Mouse (Mus musculus) midbrain, postnatal 0 days (tissue): ENCODE measurements around the gene Mettl8. TPM values are rescaled to one million over a fixed set of nuclear protein-coding genes. Genes with fewer than 3 reads are reported as not detected.

Source experiments
- ATAC-seq: fragments of 200-750 bp; cut with Nextera tagmentation; 2 replicates; pipeline ENCODE4 v1.8.0; 2017; ENCODE audit warnings: moderate number of reproducible peaks, mild to moderate bottlenecking, moderate TSS enrichment, moderate library complexity; ENCODE audit not compliant: low FRiP score
- DNase-seq: peaks from one replicate; pipeline ENCODE4 v3.0.0-alpha.2; 2015; ENCODE audit warnings: low spot score
- H3K27ac ChIP-seq: fragments of 300-500 bp; sonication (generic); 2 replicates; pipeline ENCODE4 v1.5.1; 2014; ENCODE audit warnings: low read depth, mild to moderate bottlenecking, low read length, mixed read lengths
- H3K27me3 ChIP-seq: fragments of 300-500 bp; sonication (generic); 2 replicates; pipeline ENCODE4 v1.6.1; 2014; ENCODE audit warnings: low read length, control low read depth, mixed read lengths; ENCODE audit not compliant: insufficient read depth
- H3K36me3 ChIP-seq: fragments of 300-500 bp; sonication (generic); 2 replicates; pipeline ENCODE4 v1.6.1; 2014; ENCODE audit warnings: low read length, control low read depth, mixed read lengths; ENCODE audit not compliant: insufficient read depth
- H3K4me1 ChIP-seq: fragments of 300-500 bp; sonication (generic); 2 replicates; pipeline ENCODE4 v1.6.1; 2014; ENCODE audit warnings: mild to moderate bottlenecking, control low read depth, antibody characterized with exemption, low read length, mixed read lengths; ENCODE audit not compliant: insufficient read depth
- H3K4me2 ChIP-seq: fragments of 300-500 bp; sonication (generic); 2 replicates; pipeline ENCODE4 v1.6.1; 2014; ENCODE audit warnings: low read depth, mild to moderate bottlenecking, low read length, mixed read lengths; ENCODE audit not compliant: poor library complexity, severe bottlenecking
- H3K4me3 ChIP-seq: fragments of 300-500 bp; sonication (generic); 2 replicates; pipeline ENCODE4 v1.5.1; 2014; ENCODE audit warnings: low read depth, mild to moderate bottlenecking, low read length, moderate library complexity
- H3K9ac ChIP-seq: fragments of 300-500 bp; sonication (generic); replicated peaks from 2 replicates; pipeline ENCODE4 v1.6.1; 2014; ENCODE audit warnings: mild to moderate bottlenecking, low read length, moderate library complexity, mixed read lengths; ENCODE audit not compliant: poor library complexity, severe bottlenecking
- H3K9me3 ChIP-seq: fragments of 300-500 bp; sonication (generic); 2 replicates; pipeline ENCODE4 v1.6.1; 2016; ENCODE audit warnings: low read length, control low read depth
- CTCF ChIP-seq: IDR thresholded peaks from 2 replicates; pipeline ENCODE4 v1.5.1; 2016; ENCODE audit warnings: antibody characterized with exemption, mild to moderate bottlenecking
- WGBS: fragments of 180-500 bp; shearing (Covaris S2); extraction: QIAGEN DNeasy Blood & Tissue Kit; methylation state at CpG from one replicate; pipeline ENCODE4 v1.1.7; 2014; 5-methylcytosine and 5-hydroxymethylcytosine counted together
- polyA plus RNA-seq: library from polyadenylated mRNA; unstranded; fragments of >200 nt; fragmentation: Nextera tagmentation; extraction: Ambion mirVana; gene quantifications from 2 replicates; pipeline ENCODE4 v1.2.1, GENCODE M21; 2015
- total RNA-seq: library from RNA; depleted of rRNA; stranded (reverse); fragments of >200 nt; gene quantifications from 2 replicates; pipeline ENCODE4 v1.2.3, GENCODE M21; 2014

Gene Mettl8
- total and polyA plus RNA-seq, 2 experiments from 2014 or later, result 5.3 to 7.7 TPM

DNA sequence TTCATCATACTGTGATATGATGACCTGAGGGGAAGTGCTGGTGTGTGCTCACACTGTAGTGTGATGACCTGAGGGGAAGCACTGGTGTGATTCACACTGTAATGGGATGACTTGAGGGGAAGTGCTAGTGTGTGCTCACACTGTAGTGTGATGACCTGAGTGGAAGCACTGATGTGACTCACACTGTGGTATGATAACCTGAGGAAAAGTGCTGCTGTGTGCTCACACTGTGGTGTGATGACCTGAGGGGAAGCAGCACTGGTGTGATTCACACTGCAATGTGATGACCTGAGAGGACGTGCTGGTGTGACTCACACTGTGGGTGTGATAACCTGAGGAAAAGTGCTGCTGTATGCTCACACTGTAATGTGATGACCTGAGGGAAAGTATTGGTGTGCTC lies 52.9 kb downstream of the Mettl8 start:
- no peak overlapping the region for H3K9ac ChIP-seq
- no peaks in the 10 kb centered on the region for H3K4me1 ChIP-seq
- TF ChIP-seq CTCF, result no peak
- no peak overlapping the region for H3K4me3 ChIP-seq
- 87% methylated on average over 1 of the region's 1 CpGs for WGBS
- H3K4me2 ChIP-seq, result no peak overlapping the region
- H3K36me3 ChIP-seq, result no peaks in the 10 kb centered on the region
- H3K9me3 ChIP-seq, result no peaks in the 10 kb centered on the region
- no peaks in the 10 kb centered on the region for H3K27me3 ChIP-seq
- no peak overlapping the region for H3K27ac ChIP-seq
- DNase-seq (no peak), ATAC-seq (no peak)

DNA sequence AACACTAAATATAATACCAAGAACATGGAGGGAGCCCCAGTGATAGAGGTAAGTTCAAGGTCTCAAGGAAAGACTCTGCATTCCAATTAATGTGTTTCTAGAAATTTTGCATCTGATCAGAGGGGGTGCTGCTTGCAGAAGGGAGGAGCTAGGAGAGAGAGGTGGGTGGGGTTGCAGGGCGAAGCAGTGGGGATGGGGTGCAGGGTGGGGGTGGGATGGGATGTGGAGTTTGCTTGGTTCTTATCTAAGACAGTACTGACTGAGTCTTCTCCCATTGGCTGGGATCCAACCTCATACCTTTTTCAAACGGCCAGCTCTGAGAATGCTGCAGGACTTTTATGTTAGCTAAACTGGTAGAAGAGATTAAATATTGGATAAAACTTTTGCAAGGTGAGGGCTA lies 56.6 kb downstream of the Mettl8 start:
- WGBS, result 86% methylated on average over 2 of the region's 2 CpGs
- Histone ChIP-seq H3K9me3 (no peaks in the 10 kb centered on the region), H3K4me3 (no peak overlapping the region), H3K36me3 (no peaks in the 10 kb centered on the region), H3K4me2 (no peak overlapping the region), H3K9ac (no peak overlapping the region), H3K27me3 (no peaks in the 10 kb centered on the region), H3K27ac (no peak overlapping the region), H3K4me1 (no peaks in the 10 kb centered on the region)
- ATAC-seq (no peak), DNase-seq (no peak)
- no peak for TF ChIP-seq CTCF

DNA sequence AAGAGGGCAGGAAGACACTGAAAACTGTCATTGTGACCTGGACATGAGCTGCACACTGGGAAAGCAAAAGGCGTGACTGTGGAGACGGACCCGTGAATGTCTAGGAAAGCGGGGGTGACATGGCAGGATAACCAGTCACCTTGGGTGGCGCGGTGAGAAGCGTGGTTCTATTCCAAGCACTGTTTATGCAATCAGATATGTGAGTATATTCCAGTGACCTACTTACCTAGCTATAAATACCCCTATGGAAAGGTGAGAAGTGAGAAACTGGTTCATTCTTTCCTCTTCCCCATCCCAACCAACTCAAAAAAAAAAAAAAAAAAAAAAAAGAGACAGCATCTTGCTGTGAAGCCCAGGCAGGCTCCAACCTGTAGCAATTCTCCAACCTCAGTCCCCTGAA lies 58.9 kb downstream of the Mettl8 start:
- Histone ChIP-seq H3K4me3 (no peak overlapping the region), H3K4me1 (no peaks in the 10 kb centered on the region), H3K27me3 (no peaks in the 10 kb centered on the region), H3K9ac (no peak overlapping the region), H3K27ac (no peak overlapping the region), H3K9me3 (no peaks in the 10 kb centered on the region), H3K36me3 (no peaks in the 10 kb centered on the region), H3K4me2 (no peak overlapping the region)
- no peak for TF ChIP-seq CTCF
- WGBS, result 90% methylated on average over 7 of the region's 7 CpGs
- DNase-seq (no peak), ATAC-seq (no peak)

DNA sequence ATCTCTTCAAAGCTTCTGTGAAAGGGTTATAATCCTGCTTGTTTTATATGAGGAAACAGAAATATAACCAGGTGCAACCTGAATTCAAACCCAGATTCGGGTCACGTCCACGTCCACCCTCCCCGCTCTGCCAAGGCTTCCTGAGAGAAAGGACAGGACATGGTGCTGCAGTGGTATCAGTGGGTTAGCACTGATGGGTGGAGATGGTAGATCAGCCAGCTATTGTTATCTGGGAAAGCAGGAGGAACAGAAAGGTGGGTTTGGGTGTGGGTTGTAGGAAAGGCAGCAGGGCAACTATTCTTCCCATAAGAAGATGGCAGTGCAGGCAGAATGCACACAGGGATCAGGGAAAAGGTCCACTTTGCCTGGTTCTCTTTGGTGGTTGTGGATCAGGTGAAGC lies 59.5 kb downstream of the Mettl8 start:
- Histone ChIP-seq H3K9me3 (no peaks in the 10 kb centered on the region), H3K4me1 (no peaks in the 10 kb centered on the region), H3K27me3 (no peaks in the 10 kb centered on the region), H3K27ac (no peak overlapping the region), H3K36me3 (no peaks in the 10 kb centered on the region), H3K4me3 (no peak overlapping the region), H3K4me2 (no peak overlapping the region), H3K9ac (no peak overlapping the region)
- no peak for ATAC-seq
- no peak for TF ChIP-seq CTCF
- WGBS, result 88% methylated on average over 4 of the region's 4 CpGs
- no peak for DNase-seq

DNA sequence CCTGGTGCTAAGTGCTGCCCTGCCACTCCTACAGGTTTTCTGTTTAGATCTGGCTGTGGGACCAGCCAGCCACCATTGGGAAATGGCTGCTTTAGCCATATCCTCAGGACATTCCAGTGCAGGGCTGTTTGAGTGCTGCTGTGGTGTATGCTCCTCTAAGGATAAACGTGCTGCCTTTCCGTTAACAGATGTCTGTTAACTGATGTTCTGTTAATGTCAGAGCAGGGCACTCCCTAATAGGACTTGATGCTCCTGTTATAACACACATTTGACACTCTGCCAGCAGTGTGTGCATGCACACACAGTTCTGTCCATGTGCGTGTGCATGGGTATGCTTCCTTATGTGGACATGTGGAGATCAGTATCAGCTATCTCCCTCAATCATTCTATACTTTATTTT lies 61.6 kb downstream of the Mettl8 start:
- Histone ChIP-seq H3K36me3 (no peaks in the 10 kb centered on the region), H3K9ac (no peak overlapping the region), H3K27me3 (no peaks in the 10 kb centered on the region), H3K9me3 (no peaks in the 10 kb centered on the region), H3K27ac (no peak overlapping the region), H3K4me2 (no peak overlapping the region), H3K4me3 (no peak overlapping the region), H3K4me1 (no peaks in the 10 kb centered on the region)
- DNase-seq, result no peak
- ATAC-seq, result no peak
- TF ChIP-seq CTCF, result no peak
- WGBS, result 91% methylated on average over 3 of the region's 3 CpGs

DNA sequence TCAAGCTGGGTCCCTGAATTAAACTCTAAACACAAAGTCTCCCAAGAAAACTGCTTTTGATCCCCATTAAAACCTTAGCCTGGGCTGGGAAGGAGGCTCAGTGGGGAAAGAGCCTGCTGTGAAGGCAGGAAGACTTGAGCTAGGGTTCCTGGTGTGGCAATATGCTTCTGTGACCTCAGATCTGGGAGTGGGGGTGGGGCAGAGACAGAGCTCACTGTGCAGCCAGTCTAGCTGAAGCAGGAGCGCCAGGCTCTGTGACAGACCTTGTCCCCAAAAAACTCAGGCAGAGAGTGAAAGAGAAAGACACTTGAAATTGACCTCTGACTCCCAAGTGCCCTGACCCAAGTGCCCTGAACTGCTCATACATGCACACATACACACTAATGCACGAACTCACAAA lies 62.7 kb downstream of the Mettl8 start:
- no peak overlapping the region for H3K4me3 ChIP-seq
- ATAC-seq, result no peak
- H3K27me3 ChIP-seq, result no peaks in the 10 kb centered on the region
- no peak overlapping the region for H3K4me2 ChIP-seq
- WGBS, result 96% methylated on average over 2 of the region's 2 CpGs
- TF ChIP-seq CTCF, result no peak
- no peaks in the 10 kb centered on the region for H3K4me1 ChIP-seq
- no peaks in the 10 kb centered on the region for H3K36me3 ChIP-seq
- H3K9me3 ChIP-seq, result no peaks in the 10 kb centered on the region
- H3K9ac ChIP-seq, result no peak overlapping the region
- no peak overlapping the region for H3K27ac ChIP-seq
- DNase-seq, result no peak

DNA sequence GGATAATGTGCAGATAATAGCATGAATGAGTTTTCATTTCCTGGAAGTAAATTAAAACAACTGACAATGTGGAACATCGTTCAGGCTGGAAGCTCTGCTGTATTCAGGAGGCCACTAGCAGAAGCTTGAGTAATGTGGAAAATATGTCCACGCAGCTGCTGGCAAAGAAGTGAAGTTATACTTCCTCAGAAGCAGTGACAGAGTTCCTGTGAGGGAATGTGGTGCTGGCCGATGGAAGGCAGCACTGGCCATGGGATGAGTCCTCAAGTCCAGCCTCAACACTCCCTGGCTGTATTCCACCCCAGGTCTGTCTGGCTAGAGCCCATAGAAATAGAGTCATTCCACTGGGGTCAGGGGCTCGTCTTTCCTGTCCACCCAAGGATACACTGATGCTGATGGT lies 65.2 kb downstream of the Mettl8 start:
- no peak for TF ChIP-seq CTCF
- DNase-seq (no peak), ATAC-seq (no peak)
- H3K9ac ChIP-seq, result no peak overlapping the region
- H3K9me3 ChIP-seq, result no peaks in the 10 kb centered on the region
- no peaks in the 10 kb centered on the region for H3K36me3 ChIP-seq
- no peak overlapping the region for H3K4me3 ChIP-seq
- no peaks in the 10 kb centered on the region for H3K4me1 ChIP-seq
- no peaks in the 10 kb centered on the region for H3K27me3 ChIP-seq
- H3K4me2 ChIP-seq, result no peak overlapping the region
- no peak overlapping the region for H3K27ac ChIP-seq
- WGBS, result 72% methylated on average over 4 of the region's 4 CpGs
